ENCODE assay signal across 9 mouse cellular contexts in genomic region chr7:78595895-78596294, GRCm38 (mm10).
DNase-seq lines count a peak whose midpoint lies in the region; ATAC-seq and TF ChIP-seq lines count a peak whose summit lies in the region.
"Had no signal": no experiment of that assay in that cellular context is flagged by ENCODE, and none has a peak within 500 bp of the region (broad histone marks: within the 10 kb centered on the region; RNA-seq: fewer than 3 reads in every experiment).

No protein-coding gene starts in this region.

- H3K27me3 ChIP-seq in heart, adult 2 months (ENCODE audit: control insufficient read depth, insufficient read depth, low read length) = no peaks in the 10 kb centered on the region
- no peaks in the 10 kb centered on the region for H3K27me3 ChIP-seq in forebrain, embryonic 16.5 days (replicated peaks; ENCODE audit: control insufficient read depth, insufficient read depth, low read length)
- H3K27me3 ChIP-seq in midbrain, embryonic 13.5 days = peaks cover 10% of the 10 kb centered on the region; the same call in 1 of the 2 replicates
- no peaks in the 10 kb centered on the region for H3K27me3 ChIP-seq in spleen, adult 2 months (ENCODE audit: control insufficient read depth, insufficient read depth, low read length)

- no peak for TF ChIP-seq EP300 in heart, adult 2 months (IDR thresholded peaks at IDR 0.05; ENCODE audit: insufficient read depth, low read depth, low read length)

- no peak overlapping the region for H3K4me2 ChIP-seq in forebrain, embryonic 16.5 days (ENCODE audit: low read length)
- no peak overlapping the region for H3K4me2 ChIP-seq in midbrain, embryonic 13.5 days (replicated peaks)

- no peaks in the 10 kb centered on the region for H3K79me2 ChIP-seq in heart, adult 2 months (replicated peaks; ENCODE audit: control insufficient read depth, insufficient read depth, low read length)

- intact Hi-C loops in heart, adult 2 months (cut with DNase I) = no loop called here
- intact Hi-C loops in heart, postnatal 25 days (cut with DNase I) = no loop called here
- intact Hi-C loops in left cerebral cortex, postnatal 25 days (cut with DNase I) = loop anchor here (2.0 to 10.0 kb wide), 2 partner anchors 171 to 1461 kb away; no protein-coding TSS in a partner anchor

- peak; percentile 96 for TF ChIP-seq CTCF in heart, adult 2 months (IDR thresholded peaks at IDR 0.05)
- peak; percentile 85; the same call in 1 of the 2 replicates for TF ChIP-seq CTCF in spleen, adult 2 months (IDR thresholded peaks at IDR 0.05; ENCODE audit: extremely low read depth, insufficient read depth, insufficient read length, insufficient replicate concordance)

- H3K4me1 ChIP-seq in heart, adult 2 months (ENCODE audit: control insufficient read depth, insufficient read depth, low read length) = no peaks in the 10 kb centered on the region
- H3K4me1 ChIP-seq in forebrain, embryonic 16.5 days (replicated peaks; ENCODE audit: control insufficient read depth, insufficient read depth, low read length) = peaks cover 34% of the 10 kb centered on the region
- H3K4me1 ChIP-seq in midbrain, embryonic 13.5 days (replicated peaks) = peaks cover 25% of the 10 kb centered on the region
- H3K4me1 ChIP-seq in spleen, adult 2 months (ENCODE audit: control insufficient read depth, insufficient read depth, insufficient read length) = no peaks in the 10 kb centered on the region

- peak; percentile 44 to 61 for DNase-seq in heart, adult 2 months
- DNase-seq in heart, postnatal 25 days (ENCODE audit: low spot score) = no peak
- peak; percentile 85 to 87 for DNase-seq in cerebellum, adult 18-20 months
- DNase-seq in left cerebral cortex, postnatal 25 days (ENCODE audit: low spot score in 2 of 2) = peak; percentile 79 to 87
- DNase-seq in spleen, adult 2 months (ENCODE audit: low read depth in 1 of 2, low spot score in 2 of 2) = peak in 1 of 2 experiments; percentile 26

- H3K9me3 ChIP-seq in forebrain, embryonic 16.5 days (ENCODE audit: control insufficient read depth, low read length) = no peaks in the 10 kb centered on the region
- H3K9me3 ChIP-seq in midbrain, embryonic 13.5 days = no peaks in the 10 kb centered on the region
- H3K9me3 ChIP-seq: megakaryocyte, embryonic 14.5 days had no signal

- no peak overlapping the region for H3K4me3 ChIP-seq in heart, adult 2 months
- H3K4me3 ChIP-seq in forebrain, embryonic 16.5 days (replicated peaks; ENCODE audit: low read length) = no peak overlapping the region
- no peak overlapping the region for H3K4me3 ChIP-seq in midbrain, embryonic 13.5 days (replicated peaks)
- no peak overlapping the region for H3K4me3 ChIP-seq in spleen, adult 2 months (ENCODE audit: extremely low read depth, insufficient read depth, insufficient read length)
- H3K4me3 ChIP-seq: megakaryocyte, embryonic 14.5 days had no signal

- WGBS in heart, adult 2 months = 6% methylated on average over 4 of the region's 4 CpGs
- 5% methylated on average over 4 of the region's 4 CpGs for WGBS in forebrain, embryonic 16.5 days
- WGBS in midbrain, embryonic 13.5 days = 5% methylated on average over 4 of the region's 4 CpGs
- 3% methylated on average over 4 of the region's 4 CpGs for WGBS in spleen, adult 2 months

- no peak for TF ChIP-seq POLR2A in heart, adult 2 months (IDR thresholded peaks at IDR 0.05; ENCODE audit: insufficient read depth, low read depth, low read length)
- TF ChIP-seq POLR2A in spleen, adult 2 months (IDR thresholded peaks at IDR 0.05; ENCODE audit: low read depth, low read length) = no peak

- H3K27ac ChIP-seq in heart, adult 2 months = no peak overlapping the region
- no peak overlapping the region for H3K27ac ChIP-seq in forebrain, embryonic 16.5 days (ENCODE audit: low read length)
- H3K27ac ChIP-seq in midbrain, embryonic 13.5 days = no peak overlapping the region
- H3K27ac ChIP-seq in spleen, adult 2 months (ENCODE audit: insufficient read depth, low read length) = no peak overlapping the region

- H3K9ac ChIP-seq in heart, adult 2 months (ENCODE audit: low read depth, low read length) = no peak overlapping the region
- H3K9ac ChIP-seq in forebrain, embryonic 16.5 days (replicated peaks; ENCODE audit: low read depth, low read length) = no peak overlapping the region
- no peak overlapping the region for H3K9ac ChIP-seq in midbrain, embryonic 13.5 days (replicated peaks)

- no peaks in the 10 kb centered on the region for H3K36me3 ChIP-seq in heart, adult 2 months (ENCODE audit: control insufficient read depth, insufficient read depth, low read length)
- H3K36me3 ChIP-seq in forebrain, embryonic 16.5 days (ENCODE audit: control insufficient read depth, insufficient read depth) = no peaks in the 10 kb centered on the region
- H3K36me3 ChIP-seq in midbrain, embryonic 13.5 days = no peaks in the 10 kb centered on the region
- H3K36me3 ChIP-seq in spleen, adult 2 months (ENCODE audit: control insufficient read depth, insufficient read depth, low read length) = no peaks in the 10 kb centered on the region

- ATAC-seq in forebrain, embryonic 16.5 days = peak; percentile 81
- ATAC-seq in inflammation-experienced regulatory T-cells, adult 6 months = peak; percentile 55
- ATAC-seq in midbrain, embryonic 13.5 days = peak; percentile 81
